Mouse (Mus musculus) neural tube, embryonic 12.5 days (tissue): ENCODE results near the gene Scarf2. TPM values are rescaled to one million over a fixed set of nuclear protein-coding genes. Genes with fewer than 3 reads are reported as not detected.

Experiments
- ATAC-seq: fragments of 200-750 bp; cut with Nextera tagmentation; 2 replicates; pipeline ENCODE4 v1.8.0; 2017; ENCODE audit warnings: low read depth, mild to moderate bottlenecking, moderate TSS enrichment, moderate library complexity; ENCODE audit not compliant: low FRiP score
- H3K27ac ChIP-seq: fragments of 300-500 bp; sonication (generic); 2 replicates; pipeline ENCODE4 v1.5.1; 2016
- H3K27me3 ChIP-seq: fragments of 300-500 bp; sonication (generic); replicated peaks from 2 replicates; pipeline ENCODE4 v1.6.1; 2016; ENCODE audit warnings: mild to moderate bottlenecking
- H3K36me3 ChIP-seq: fragments of 300-500 bp; sonication (generic); 2 replicates; pipeline ENCODE4 v1.6.1; 2016; ENCODE audit warnings: mild to moderate bottlenecking
- H3K4me1 ChIP-seq: fragments of 300-500 bp; sonication (generic); 2 replicates; pipeline ENCODE4 v1.6.1; 2016
- H3K4me2 ChIP-seq: fragments of 300-500 bp; sonication (generic); replicated peaks from 2 replicates; pipeline ENCODE4 v1.6.1; 2016; ENCODE audit warnings: mild to moderate bottlenecking
- H3K4me3 ChIP-seq: fragments of 300-500 bp; sonication (generic); 2 replicates; pipeline ENCODE4 v1.5.1; 2016
- H3K9ac ChIP-seq: fragments of 300-500 bp; sonication (generic); 2 replicates; pipeline ENCODE4 v1.6.1; 2016; ENCODE audit warnings: mild to moderate bottlenecking
- H3K9me3 ChIP-seq: fragments of 300-500 bp; sonication (generic); 2 replicates; pipeline ENCODE4 v1.6.1; 2016; ENCODE audit warnings: mild to moderate bottlenecking
- WGBS: fragments of 180-500 bp; shearing (Covaris S2); methylation state at CpG from one replicate; pipeline ENCODE4 v1.1.7; 2016; 5-methylcytosine and 5-hydroxymethylcytosine counted together
- polyA plus RNA-seq: library from polyadenylated mRNA; unstranded; fragments of >200 nt; fragmentation: Nextera tagmentation; extraction: Ambion mirVana; gene quantifications from 2 replicates; pipeline ENCODE4 v1.2.1, GENCODE M21; 2016

The Scarf2 gene
- polyA plus RNA-seq, 1 experiment from 2014 or later, result 13.9 TPM

DNA sequence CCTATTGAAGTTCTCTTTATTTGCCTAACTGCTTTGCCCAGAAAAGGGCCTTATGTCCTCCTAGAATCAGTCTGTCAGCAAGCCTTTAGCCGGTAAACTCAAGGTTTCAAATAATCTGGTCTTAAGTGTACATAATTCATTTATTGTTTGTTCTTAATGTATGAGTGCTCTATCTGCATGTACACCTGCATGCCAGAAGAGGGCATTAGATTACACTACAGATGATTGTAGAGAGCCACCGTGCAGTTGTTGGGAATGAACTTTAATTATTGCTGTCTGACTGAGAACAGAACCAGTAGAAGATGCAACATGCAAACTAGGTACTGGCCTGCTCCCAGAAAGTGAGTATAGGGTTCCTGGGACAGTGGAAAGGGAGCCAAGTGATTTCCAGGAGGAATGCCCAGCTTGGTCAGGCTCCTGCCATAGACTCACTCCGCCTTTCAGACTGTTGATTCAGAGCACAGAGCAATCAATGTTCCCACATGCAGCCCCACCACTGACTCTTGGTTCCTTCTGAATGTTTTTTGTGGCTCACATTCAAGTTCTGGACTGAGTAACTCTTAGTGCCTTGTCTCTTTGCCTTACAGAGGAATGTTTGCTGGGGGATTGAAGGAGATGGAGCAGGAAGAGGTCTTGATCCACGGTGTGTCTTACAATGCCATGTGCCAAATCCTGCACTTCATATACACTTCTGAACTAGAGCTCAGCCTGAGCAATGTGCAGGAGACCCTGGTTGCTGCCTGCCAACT lies 25.8 kb upstream of the Scarf2 start:
- H3K9me3 ChIP-seq, result no peaks in the 10 kb centered on the region
- ATAC-seq, result no peak
- H3K4me1 ChIP-seq, result no peaks in the 10 kb centered on the region
- H3K27ac ChIP-seq, result no peak overlapping the region
- no peak overlapping the region for H3K4me3 ChIP-seq
- 86% methylated on average over 4 of the region's 4 CpGs for whole genome bisulfite sequencing
- peaks cover 64% of the 10 kb centered on the region for H3K36me3 ChIP-seq
- no peaks in the 10 kb centered on the region for H3K27me3 ChIP-seq
- no peak overlapping the region for H3K9ac ChIP-seq
- H3K4me2 ChIP-seq, result no peak overlapping the region

DNA sequence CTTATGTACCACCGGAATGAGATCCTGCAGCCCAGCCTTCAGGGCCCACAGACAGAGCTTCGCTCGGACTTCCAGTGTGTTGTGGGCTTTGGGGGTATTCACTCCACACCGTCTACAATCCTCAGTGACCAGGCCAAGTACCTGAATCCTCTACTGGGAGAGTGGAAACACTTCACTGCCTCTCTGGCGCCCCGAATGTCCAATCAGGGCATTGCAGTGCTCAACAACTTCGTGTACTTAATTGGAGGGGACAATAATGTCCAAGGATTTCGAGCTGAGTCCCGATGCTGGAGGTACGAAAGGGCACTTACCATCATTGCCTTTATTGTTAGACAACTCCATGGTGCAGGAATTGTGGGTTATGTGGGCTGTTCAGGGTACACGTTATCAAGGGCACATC lies 20.3 kb upstream of the Scarf2 start:
- WGBS, result 70% methylated on average over 11 of the region's 11 CpGs
- Histone ChIP-seq H3K9me3 (no peaks in the 10 kb centered on the region), H3K4me2 (no peak overlapping the region), H3K4me3 (no peak overlapping the region), H3K9ac (no peak overlapping the region), H3K27ac (no peak overlapping the region), H3K4me1 (no peaks in the 10 kb centered on the region), H3K27me3 (no peaks in the 10 kb centered on the region), H3K36me3 (peaks cover 69% of the 10 kb centered on the region)
- no peak for ATAC-seq

DNA sequence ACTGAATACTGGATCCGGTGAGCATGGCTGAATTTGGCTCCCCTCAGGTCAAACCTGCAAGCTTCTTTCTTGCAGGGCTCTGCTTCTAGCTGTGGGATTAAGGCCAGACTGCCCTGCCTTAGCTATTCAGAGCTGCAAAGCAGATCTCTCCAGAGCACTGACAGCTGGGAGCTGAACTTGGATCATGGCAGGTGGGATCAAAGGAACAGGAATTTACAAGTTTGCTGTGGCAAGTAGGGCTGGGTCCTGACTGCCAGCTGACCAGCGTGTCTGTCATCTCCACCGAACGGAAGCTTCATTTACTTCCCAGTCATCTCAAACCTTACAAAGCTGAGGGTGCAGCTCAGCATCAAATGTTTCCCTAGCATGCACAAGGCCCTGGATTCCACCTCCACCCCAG lies 18.9 kb upstream of the Scarf2 start:
- H3K4me2 ChIP-seq, result no peak overlapping the region
- no peak overlapping the region for H3K9ac ChIP-seq
- 87% methylated on average over 4 of the region's 4 CpGs for WGBS
- no peaks in the 10 kb centered on the region for H3K4me1 ChIP-seq
- H3K4me3 ChIP-seq, result no peak overlapping the region
- H3K27me3 ChIP-seq, result no peaks in the 10 kb centered on the region
- no peaks in the 10 kb centered on the region for H3K9me3 ChIP-seq
- ATAC-seq, result no peak
- peaks cover 63% of the 10 kb centered on the region for H3K36me3 ChIP-seq
- no peak overlapping the region for H3K27ac ChIP-seq

DNA sequence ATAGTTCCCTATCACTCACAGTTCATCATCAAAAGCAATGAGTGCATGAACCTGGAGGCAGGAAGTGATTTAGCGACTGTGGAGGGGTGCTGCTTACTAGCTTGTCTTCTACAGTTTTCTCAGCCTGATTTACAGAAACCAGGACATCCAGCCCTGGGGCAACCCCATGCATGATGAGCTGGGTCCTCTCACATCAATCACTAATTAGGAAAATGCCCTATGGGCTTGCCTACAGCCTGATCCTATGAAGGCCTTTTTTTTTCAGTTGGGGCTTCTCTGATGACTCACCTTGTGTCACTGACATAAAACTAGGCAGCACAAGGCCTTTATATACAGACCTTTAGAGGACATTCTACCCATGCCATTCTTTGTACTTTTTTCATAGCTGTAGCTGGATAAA lies 17.4 kb upstream of the Scarf2 start:
- no peak overlapping the region for H3K4me3 ChIP-seq
- 86% methylated on average over 1 of the region's 1 CpGs for WGBS
- peaks cover 68% of the 10 kb centered on the region for H3K36me3 ChIP-seq

DNA sequence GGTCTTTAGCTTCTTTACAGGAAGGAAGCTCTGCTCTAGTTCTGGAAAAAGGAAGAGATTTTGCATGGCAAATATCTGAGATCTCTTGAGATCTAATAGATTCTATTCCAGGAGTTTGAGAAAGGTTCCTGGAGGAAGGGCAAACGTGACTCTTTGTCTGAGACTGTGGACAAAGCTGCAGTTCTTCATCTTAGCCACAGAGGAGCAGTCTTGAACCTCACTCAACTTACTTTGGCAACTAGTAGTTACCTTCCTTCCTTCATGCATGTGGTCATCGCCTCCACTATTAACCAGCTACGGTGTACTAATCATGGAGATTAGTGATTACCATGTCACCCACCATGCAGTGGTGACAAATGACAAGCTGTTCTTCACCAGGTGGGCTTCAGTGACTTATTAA lies 11.7 kb upstream of the Scarf2 start:
- Histone ChIP-seq H3K4me3 (no peak overlapping the region), H3K9me3 (no peaks in the 10 kb centered on the region), H3K36me3 (peaks cover 71% of the 10 kb centered on the region), H3K4me1 (no peaks in the 10 kb centered on the region), H3K4me2 (no peak overlapping the region), H3K27me3 (no peaks in the 10 kb centered on the region), H3K27ac (no peak overlapping the region), H3K9ac (no peak overlapping the region)
- WGBS, result 65% methylated on average over 3 of the region's 3 CpGs
- no peak for ATAC-seq

More for the DNA sequence above, 17.4 kb upstream of the Scarf2 start:
- no peak for ATAC-seq
- no peak overlapping the region for H3K4me2 ChIP-seq
- no peaks in the 10 kb centered on the region for H3K27me3 ChIP-seq
- H3K27ac ChIP-seq, result no peak overlapping the region
- no peaks in the 10 kb centered on the region for H3K9me3 ChIP-seq
- H3K9ac ChIP-seq, result no peak overlapping the region
- no peaks in the 10 kb centered on the region for H3K4me1 ChIP-seq

DNA sequence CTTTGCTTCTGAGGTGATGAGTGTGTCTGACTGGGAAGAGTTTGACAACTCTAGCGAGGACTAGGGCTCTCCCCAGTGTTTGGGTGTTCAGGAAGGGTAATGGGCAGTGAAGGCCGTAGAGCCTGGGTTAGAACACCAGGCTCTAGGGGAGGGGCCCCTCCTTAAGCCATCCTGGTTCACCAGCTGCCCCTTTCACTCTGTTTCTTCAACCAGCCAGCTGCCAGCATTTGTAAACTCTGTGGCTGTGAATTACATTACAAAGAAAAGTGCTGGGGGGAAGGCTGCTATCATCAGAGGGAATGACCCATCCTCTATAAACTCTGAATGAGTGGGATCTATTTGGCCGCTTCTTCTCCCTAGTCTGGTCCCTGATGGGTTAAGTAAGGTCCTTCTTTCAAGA lies 4.4 kb upstream of the Scarf2 start:
- no peak for ATAC-seq
- Histone ChIP-seq H3K27me3 (peaks cover 34% of the 10 kb centered on the region), H3K9ac (no peak overlapping the region), H3K4me3 (no peak overlapping the region), H3K4me1 (peaks cover 12% of the 10 kb centered on the region), H3K36me3 (peaks cover 46% of the 10 kb centered on the region), H3K27ac (no peak overlapping the region), H3K4me2 (no peak overlapping the region), H3K9me3 (no peaks in the 10 kb centered on the region)
- WGBS, result 43% methylated on average over 3 of the region's 3 CpGs

DNA sequence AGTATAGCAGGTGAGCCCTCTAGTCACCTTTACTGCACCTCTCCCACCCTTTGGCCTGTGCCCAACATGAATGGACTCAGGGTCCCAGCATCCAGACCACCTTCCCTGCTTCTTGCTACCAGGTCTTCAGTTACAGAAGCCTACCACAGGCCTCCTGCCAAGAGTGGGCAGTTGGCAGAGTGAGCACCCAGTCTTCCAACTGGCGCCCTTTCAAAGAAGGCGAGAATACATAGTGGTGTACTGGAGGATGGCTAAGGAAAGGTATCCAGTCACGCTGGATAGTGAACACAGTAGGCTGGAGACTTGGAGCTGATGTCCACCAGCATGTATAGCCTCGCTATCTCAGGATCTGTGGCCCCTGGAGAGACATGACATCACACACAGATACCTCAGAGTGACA lies 3.0 kb upstream of the Scarf2 start:
- H3K4me2 ChIP-seq, result no peak overlapping the region
- H3K27ac ChIP-seq, result no peak overlapping the region
- no peak overlapping the region for H3K4me3 ChIP-seq
- peaks cover 20% of the 10 kb centered on the region for H3K4me1 ChIP-seq
- H3K9ac ChIP-seq, result no peak overlapping the region
- H3K36me3 ChIP-seq, result peaks cover 35% of the 10 kb centered on the region
- no peak for ATAC-seq
- peaks cover 47% of the 10 kb centered on the region for H3K27me3 ChIP-seq
- 88% methylated on average over 4 of the region's 4 CpGs for WGBS
- H3K9me3 ChIP-seq, result no peaks in the 10 kb centered on the region

DNA sequence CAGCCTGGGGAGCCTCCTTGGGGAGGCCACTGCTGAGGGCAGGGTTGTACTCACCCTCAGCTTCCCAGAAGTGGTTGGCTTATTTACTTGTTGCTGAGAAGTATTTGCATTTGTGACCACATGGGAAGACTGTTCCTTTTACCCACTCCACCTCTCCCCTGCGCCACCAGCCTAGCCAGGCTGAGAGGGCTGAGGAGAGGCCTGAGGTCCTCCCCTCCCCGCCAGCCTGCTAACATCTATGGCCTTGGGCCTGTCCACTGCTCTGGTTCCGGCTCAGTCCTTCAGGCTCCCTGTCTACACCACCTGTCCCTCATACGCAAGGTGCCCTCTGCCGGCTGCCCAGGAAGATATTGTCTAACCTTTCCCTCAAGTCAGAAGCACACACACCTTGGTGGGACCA lies 1.4 kb upstream of the Scarf2 start:
- no peak overlapping the region for H3K27ac ChIP-seq
- H3K27me3 ChIP-seq, result peaks cover 63% of the 10 kb centered on the region
- peaks cover 30% of the 10 kb centered on the region for H3K36me3 ChIP-seq
- no peak for ATAC-seq
- WGBS, result 67% methylated on average over 5 of the region's 5 CpGs
- H3K4me2 ChIP-seq, result no peak overlapping the region
- H3K9me3 ChIP-seq, result no peaks in the 10 kb centered on the region
- peaks cover 20% of the 10 kb centered on the region for H3K4me1 ChIP-seq
- H3K9ac ChIP-seq, result no peak overlapping the region
- H3K4me3 ChIP-seq, result no peak overlapping the region

DNA sequence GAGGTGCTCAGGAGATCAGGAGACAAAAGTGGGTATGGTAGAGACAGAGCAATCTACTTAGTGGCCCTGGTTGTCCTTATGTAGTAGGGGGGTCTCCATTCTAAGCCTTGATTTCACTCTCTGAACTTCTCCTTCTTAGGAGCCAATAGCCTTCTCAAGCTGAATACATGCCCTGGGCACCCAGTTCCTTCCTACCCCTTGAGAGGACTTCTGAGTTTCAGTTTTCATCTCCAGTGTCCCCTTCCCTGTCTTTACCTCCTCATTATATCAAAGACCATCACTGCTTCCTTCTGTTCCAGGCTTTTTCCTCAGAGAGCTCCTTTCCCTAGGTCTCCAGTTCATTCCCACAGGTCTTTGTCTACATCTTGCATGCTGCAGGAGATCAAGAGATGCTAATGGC lies 563 bp upstream of the Scarf2 start:
- Histone ChIP-seq H3K4me2 (peak overlapping the region; percentile 74), H3K36me3 (peaks cover 23% of the 10 kb centered on the region), H3K9ac (peak overlapping the region; percentile 70), H3K4me3 (peak overlapping the region; percentile 53; the same call in 1 of the 2 replicates), H3K4me1 (peaks cover 20% of the 10 kb centered on the region), H3K9me3 (no peaks in the 10 kb centered on the region), H3K27ac (no peak overlapping the region), H3K27me3 (peaks cover 72% of the 10 kb centered on the region)
- ATAC-seq, result no peak

DNA sequence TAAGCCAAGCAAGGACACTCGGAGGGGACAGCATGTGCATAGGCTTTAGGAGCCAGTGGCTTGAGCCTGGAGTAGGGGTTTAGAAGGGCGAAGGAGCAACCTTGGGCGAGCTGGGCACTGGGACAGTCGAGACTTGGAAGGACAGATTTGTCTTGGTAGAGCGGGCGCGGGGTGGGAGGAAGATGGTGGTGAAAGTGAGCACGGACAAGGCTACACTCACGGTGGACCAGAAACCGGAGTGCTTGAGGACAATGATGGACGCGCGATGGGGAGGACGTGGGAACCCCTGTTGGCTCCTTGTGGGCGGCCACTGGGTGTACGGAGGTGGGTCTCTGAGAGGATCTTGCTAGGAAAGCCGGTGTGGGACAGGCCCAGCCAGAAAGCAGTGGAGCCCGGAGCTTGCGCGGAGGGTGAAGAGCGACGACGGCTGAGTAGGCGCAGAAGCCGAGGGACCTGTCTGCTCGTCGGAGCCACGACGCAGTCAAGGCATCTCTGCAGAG lies 780 bp downstream of the Scarf2 start:
- peak overlapping the region; percentile 70 for H3K9ac ChIP-seq

DNA sequence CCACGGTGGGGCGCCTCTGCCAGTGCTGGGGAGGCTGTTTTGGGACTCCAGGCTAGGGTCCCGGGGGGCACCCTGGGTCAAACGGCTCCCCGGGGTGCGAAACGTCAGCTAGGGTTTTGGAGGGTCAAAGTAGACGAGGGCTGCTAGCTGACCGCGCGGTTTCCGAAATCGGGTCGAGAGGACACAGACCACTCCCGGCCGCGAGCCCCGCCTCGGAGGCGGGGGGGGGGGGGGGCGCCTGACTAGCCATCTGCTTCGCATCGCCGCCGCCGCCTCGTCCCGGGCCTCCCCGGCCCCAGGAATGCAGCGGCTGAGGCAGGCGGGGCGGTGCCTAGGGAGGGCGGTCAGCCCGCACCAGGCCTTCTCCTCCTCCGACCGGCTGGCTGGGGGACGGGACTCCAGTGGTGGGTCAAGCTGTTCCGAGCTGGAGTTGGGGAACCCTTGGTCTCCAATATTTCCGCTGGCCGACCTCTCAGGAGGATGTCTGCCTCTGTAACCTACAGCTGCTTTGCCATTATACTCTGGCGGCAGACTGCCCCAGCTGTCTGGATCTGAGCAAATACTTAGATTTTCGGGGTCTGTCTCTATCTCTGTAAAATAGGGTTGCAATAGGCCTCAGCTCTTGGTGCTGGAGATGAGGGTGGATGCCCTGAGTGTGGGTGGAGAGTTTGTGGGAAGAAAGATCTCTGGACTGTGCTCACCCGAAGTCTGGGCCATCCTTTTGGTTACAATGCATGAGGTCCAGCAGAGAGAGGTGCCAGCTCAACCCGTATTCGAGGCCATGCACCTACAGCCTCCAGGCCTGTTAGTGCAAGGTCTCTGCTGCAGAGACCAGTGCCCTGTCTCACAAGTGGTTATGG lies 1.5 kb downstream of the Scarf2 start:
- peak overlapping the region; percentile 74 for H3K4me2 ChIP-seq
- H3K4me1 ChIP-seq, result peaks cover 38% of the 10 kb centered on the region
- H3K27ac ChIP-seq, result no peak overlapping the region
- H3K9me3 ChIP-seq, result no peaks in the 10 kb centered on the region
- H3K4me3 ChIP-seq, result peak overlapping the region; percentile 53
- H3K27me3 ChIP-seq, result peaks cover 92% of the 10 kb centered on the region
- 0 out of 2 replicates have a peak, but pooled peaks cover 3% of the 10 kb centered on the region for H3K36me3 ChIP-seq
- 2% methylated on average over 43 of the region's 45 CpGs for WGBS
- peak overlapping the region; percentile 70 for H3K9ac ChIP-seq
- ATAC-seq, result no peak

More for the DNA sequence above, 780 bp downstream of the Scarf2 start:
- peak overlapping the region; percentile 53 for H3K4me3 ChIP-seq
- peaks cover 31% of the 10 kb centered on the region for H3K4me1 ChIP-seq
- 3% methylated on average over 29 of the region's 29 CpGs for WGBS
- peaks cover 9% of the 10 kb centered on the region for H3K36me3 ChIP-seq
- no peak; the same call in 1 of the 2 replicates for ATAC-seq
- H3K27ac ChIP-seq, result no peak overlapping the region
- peak overlapping the region; percentile 74 for H3K4me2 ChIP-seq
- H3K9me3 ChIP-seq, result no peaks in the 10 kb centered on the region
- H3K27me3 ChIP-seq, result peaks cover 85% of the 10 kb centered on the region

DNA sequence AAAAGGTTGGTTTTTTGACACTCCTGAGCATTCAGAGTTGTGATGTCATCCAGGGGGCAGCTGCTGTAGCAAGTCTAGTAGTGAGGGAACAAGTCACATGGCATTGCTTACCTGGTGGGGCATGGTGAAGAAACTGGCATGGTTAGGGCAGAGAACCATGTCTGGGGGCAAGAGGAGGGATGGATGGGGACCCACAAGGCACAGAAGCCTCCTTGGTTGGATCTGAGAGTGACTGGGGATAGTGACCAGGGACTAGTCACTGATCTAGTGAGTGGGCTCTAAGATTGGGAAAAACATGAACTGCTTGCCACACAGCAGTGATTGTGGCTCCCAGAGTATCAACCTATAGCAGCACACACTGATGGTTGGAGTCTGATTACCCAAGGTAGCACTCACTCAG lies 2.5 kb downstream of the Scarf2 start:
- no peak overlapping the region for H3K9ac ChIP-seq
- no peak overlapping the region for H3K27ac ChIP-seq
- H3K4me2 ChIP-seq, result peak overlapping the region; percentile 74; the same call in 1 of the 2 replicates
- no peak overlapping the region; the same call in 1 of the 2 replicates for H3K4me3 ChIP-seq
- ATAC-seq, result no peak
- H3K4me1 ChIP-seq, result peaks cover 46% of the 10 kb centered on the region
- H3K9me3 ChIP-seq, result no peaks in the 10 kb centered on the region
- H3K27me3 ChIP-seq, result peaks cover 96% of the 10 kb centered on the region
- H3K36me3 ChIP-seq, result no peaks in the 10 kb centered on the region
